Mouse (Mus musculus): Measurements from ENCODE around the gene Hpgd.
A peak's percentile ranks its signal among the peaks of the same experiment; 100 is the strongest.
"Not testable (repeated sequence)": the region's sequence is repeated elsewhere in the genome, so short reads cannot be mapped to it uniquely, and the experiment has no call there.

Gene Hpgd

GRCm38 (mm10) chr8:56294373-56294877, at the start of gene Hpgd:
TSS of gene Hpgd (plus strand) at chr8:56294585.
- peak; percentile 69 for DNase-seq

- DNase-seq: not testable (repeated sequence)
Measured at GRCm38 (mm10) chr8:56251728-56252127, 42.7 kb upstream of the Hpgd start.

DNA sequence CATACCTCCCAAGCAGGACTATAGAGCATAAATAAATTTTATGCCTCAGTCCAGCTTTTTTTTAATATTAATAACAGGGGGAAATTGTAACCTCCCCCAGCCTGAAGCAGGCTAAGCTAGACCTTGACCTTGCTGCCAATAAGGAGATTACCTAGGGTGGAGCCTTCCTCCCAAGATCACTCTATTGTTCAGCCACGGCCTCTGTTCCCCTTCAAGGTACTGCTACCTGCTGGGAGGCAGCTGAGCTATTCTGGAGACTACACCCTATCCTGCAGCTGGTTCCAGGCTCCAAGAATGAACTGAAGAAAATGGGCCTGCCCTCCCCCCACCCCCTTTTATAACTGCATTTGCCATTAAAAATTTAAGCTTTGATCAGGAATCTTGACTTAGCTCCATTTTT, 42.1 kb upstream of the Hpgd start:
- DNase-seq: no peak

DNA sequence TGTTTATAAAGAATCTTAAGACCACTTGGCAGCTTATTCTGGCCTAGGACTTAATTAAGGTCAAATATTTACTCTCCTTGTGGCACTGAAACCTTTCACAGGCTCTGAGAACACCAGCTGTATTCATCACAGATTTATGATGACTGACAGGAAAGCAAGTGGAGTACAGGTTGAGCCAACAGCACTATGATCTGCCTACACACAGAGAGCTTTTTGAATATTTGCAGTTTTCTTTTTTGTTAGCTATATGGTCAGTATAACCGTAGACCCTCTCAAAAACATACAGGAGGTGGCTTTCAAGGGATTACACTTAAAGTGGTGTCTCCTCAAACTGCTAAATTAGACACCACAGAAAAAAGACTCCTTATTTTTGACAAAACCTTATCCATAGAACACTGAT, 33.2 kb upstream of the Hpgd start:
- no peak for DNase-seq

DNA sequence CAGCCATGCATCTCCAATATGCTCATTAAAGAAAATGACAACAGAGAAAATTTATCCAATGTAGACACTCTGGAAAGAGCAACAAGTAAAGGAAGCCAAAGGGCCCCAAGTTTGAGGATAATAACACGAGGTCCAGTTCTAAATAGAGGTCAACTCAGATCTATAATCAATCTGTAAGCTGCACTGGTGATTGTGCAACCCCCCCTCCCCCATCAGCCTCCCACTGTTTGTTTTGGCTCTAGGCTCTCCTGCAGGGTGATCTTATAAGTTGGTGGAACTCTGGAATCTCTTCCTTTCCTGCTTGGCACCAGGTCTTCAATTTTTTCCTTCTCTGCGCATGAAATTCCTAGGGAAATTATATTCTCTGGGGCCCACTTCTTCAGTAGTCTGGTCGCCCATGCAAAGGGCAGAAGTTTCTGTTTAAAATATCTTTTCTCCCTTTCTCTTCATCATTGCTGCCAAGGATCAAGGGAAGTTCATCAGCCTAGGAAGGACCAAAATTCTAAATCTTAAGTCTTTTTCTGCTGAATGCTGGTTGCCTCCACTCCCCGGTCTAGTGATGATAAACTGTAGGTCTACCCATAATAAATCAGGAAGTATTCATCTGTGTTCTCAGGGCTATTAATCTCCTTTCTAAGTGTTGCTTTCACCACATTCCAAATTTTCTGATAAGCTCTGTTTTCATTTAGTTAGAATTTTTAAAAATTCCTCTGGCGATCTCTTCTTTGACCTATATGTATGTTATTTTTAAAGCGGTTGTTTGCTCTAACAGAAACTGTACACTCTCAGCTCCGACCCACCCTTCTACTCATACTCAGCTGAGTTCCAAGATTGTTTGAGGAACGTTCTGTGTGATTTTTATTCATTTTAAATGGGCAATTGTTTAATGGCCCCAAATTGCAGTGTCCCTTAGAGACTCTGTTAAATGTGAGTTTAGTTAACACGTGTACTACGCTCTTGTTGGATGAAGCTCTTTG, 24.4 kb upstream of the Hpgd start:
- peak; percentile 47 for DNase-seq

DNA sequence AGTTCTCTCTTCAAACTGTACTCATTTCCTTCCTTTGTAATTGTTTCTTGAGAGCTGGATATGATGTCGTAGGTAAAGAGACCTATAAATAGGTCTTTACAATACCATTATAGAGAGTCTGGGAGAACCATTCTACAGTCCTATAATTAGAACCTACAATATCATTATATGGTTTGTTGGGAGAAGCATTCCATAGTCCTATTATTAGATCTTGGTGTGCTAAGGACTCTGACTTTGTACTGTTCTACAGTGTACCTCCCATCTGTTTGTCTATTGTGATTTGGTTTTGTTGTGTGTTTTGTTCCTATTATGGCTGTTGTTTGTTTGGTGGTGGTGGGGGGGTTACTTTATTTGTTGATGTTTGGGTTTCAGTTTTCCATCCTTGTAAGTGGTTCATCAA, 21.5 kb upstream of the Hpgd start:
- DNase-seq: no peak

GRCm38 (mm10) chr8:56275316-56275715, 19.1 kb upstream of the Hpgd start:
- no peak for DNase-seq

DNA sequence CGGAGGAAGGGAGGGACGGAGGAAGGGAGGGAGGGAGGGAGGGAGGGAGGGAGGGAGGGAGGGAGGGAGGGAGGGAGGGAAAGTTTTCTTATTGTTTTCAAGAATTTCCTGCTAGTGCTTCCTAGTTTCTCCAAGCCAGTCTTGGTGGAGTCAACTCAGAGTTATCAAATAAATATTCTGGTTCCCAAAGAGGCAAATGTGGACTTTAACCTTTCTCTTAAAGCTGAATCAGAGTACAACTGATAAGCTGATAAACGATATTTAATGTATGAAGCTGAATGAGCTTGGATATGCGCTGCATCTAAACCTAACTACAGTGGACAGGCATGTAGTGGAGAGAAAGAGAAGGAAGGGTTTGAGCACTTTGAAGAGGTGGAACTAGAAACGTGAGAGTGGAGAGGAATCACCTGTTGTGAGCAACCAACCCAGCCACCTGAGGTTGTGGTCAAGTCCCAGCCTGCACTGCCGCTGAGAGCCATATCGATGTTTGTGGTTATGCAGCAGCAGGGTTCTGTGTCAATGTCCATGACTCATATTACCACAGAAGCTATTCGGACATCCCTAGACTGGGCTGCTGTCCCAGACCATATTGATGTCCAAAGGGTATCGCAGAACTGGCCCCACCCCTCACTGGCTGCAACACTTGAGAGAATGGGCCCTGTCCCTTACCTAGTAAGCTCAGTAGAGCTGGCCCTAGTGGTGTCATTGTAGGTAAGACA, 16.4 kb upstream of the Hpgd start:
- DNase-seq: no peak

DNA sequence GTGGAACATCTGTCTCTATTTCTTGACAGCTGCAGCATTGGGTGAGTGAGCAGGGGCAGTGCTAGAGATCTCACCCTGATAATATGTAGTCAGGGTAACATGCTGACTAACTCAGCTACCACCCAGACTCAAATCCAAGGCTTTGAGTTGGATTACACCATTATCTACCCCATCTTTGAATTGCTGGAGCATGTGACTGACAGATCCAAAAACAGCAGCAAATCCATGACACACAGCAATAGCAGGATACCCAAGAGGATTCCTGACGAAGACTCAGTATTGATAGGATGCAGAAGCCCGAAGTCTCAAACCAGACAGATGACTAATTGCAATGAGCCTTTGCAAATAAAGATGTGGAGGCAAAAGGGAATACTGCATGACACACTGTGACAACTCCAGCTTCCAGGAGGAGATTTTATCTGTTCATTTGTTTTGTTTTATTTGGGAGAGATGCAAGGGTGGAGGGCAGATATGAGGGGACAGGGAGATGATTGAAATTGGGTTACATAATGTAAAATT, 15.8 kb upstream of the Hpgd start:
- no peak for DNase-seq

DNA sequence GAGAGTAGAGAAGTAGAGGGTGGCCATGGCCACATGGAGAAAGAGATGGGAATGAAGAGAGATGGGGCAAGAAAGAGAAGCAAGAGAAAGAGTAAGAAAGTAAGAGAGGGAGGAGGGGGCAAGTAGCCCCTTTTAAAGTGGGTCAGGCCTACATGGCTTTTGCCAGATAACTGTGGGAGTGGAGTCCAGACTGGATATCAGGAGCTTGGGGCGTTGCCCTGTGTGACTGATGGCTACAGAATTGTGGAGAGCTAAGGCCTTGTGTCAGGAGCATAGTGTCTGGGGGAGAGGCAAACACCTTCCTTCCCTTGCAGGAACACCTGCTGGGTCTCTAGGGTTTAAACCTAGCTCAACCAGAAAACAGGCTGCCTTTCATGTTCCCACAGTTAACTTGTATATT, 10.4 kb upstream of the Hpgd start:
- DNase-seq: no peak

DNA sequence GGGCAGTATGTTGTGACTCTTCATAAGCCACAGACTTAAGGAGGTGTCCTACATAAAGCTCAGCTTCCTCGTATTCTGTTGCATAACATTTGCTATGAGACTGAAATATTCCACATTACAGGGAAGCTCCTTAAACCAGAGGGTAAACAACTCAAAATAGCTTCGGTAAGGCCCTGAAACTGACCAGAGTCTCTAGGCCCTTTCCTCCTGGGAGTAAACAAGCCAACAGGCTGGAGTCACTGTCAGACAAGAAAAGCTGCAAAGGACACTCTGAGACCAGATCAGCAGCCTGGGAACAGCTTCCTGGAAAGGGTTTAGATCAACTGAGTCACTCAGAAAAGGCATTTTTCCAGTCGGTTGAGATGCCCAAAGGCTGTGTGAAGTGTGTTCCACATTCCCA, 9.4 kb upstream of the Hpgd start:
- DNase-seq: no peak

GRCm38 (mm10) chr8:56286717-56287116, 7.7 kb upstream of the Hpgd start:
- DNase-seq: no peak

DNA sequence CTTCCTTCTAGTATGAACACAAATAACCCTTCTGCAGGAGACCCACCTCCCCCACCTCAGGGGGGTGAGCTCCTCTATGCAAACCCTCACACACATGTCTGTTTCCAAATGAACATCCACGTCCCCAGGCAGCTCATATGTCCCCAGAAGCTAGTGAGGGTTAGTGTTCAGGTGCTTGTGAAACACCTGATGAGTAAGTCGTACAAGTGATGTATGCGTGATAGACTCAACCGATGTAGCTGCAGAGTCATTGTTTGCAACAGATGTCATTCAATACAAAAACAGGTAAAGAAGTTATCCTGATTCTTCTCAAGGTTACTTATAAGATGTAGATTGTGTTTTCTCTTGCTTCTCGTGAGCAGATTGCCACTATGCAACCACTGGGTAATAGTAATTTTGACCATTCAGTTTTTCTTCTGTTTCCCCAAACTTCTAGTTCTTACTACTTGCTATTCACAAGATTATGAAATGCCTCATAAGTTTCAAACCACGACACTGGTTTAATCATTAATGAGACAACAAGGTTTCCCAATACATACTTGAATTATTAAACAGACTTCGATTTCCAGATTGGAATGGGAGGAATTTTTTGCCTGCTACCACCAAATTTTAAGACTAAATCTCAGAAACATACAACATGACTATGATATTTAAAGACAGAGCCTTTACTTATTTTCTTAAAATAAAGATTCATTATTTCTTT, 6.9 kb upstream of the Hpgd start:
- no peak for DNase-seq

GRCm38 (mm10) chr8:56292318-56292717, 2.1 kb upstream of the Hpgd start:
- no peak for DNase-seq

GRCm38 (mm10) chr8:56293480-56293879, 905 bp upstream of the Hpgd start:
- DNase-seq: peak; percentile 26

GRCm38 (mm10) chr8:56294886-56295555, 636 bp downstream of the Hpgd start:
- DNase-seq: no peak

GRCm38 (mm10) chr8:56299421-56299820, 5.0 kb downstream of the Hpgd start:
- no peak for DNase-seq

GRCm38 (mm10) chr8:56301303-56301702, 6.9 kb downstream of the Hpgd start:
- not testable (repeated sequence) for DNase-seq

DNA sequence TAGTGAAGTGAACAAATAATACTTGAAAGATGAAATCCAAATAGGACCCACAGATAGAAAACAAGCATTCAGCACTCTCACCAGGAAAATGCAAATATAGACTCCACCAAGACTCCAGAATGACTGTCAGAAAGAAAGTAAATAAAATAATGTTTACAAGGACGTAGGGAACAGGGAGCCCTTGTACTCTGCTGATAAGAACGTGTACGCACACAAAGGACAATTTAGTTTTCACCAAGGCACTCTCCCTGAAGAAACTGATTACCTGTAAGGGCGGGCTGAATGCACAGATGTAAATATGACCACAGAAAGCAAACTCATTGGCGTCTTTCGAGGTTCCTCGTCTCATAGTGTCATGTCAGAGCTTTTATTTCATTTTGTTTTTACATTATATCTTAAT, 10.2 kb downstream of the Hpgd start:
- no peak for DNase-seq

DNA sequence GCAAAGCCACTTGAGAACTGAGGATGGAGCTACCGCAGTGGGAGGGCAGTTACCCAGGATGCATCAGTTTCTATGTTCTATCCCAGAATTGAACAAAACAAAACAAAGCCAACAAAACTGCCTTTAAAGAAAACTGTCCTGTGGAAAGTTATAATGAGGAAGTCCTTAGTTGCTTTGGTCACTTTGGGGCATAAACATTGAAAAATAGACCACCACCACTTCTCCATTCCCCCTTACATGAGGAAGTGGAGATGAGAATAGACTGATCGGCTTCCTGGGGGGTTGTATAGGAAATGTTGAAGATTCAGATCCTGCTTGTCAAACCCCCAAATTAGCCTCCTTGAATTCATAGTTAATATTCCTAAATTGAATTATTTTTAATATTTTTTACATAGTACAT, 19.2 kb downstream of the Hpgd start:
- DNase-seq: no peak

DNA sequence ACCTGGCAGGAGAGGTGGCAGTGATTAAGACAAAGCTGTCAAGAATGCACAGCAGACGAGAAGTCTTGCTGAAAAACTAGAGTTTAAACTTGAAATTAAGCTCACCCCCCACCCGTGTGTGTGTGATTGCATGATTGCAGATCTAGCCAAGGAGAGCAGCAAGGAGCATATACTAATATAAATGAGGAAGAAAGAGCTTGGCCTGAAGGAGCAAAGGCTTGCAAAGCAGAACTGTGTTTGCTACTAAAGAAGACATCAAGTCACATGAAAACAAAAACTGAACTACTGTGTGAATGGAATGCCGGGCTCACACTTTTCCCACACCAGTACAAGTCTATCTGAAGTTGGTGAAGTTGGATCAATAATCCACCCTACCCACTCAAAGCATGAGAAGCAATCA, 20.8 kb downstream of the Hpgd start:
- no peak for DNase-seq

- DNase-seq: no peak
Measured at GRCm38 (mm10) chr8:56323276-56323675, 28.9 kb downstream of the Hpgd start.
